Mouse (Mus musculus): ENCODE results near the gene Pik3ip1.

The Pik3ip1 gene

DNA sequence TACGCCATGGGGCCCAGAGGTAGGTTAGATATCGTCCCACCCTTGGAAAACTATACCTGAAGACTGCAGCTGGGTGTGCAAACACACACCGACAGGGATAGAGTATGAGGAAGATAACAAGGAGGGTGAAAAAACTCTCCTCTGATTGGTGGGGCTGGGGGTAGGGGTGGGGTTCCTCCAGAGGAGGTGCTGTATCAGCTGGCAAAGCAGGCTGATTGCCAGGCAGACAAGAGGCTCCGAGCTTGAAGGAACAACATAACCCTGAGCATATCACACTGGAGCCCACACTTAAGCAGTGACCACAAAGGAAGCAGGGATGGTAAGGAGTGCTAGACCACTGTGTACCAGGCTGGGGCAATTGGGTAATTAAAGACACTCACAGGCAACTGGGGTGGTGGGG is 49.2 kb downstream of the Pik3ip1 start:
- DNase-seq (ENCODE audit: low spot score in 2 of 2), result no peak

DNA sequence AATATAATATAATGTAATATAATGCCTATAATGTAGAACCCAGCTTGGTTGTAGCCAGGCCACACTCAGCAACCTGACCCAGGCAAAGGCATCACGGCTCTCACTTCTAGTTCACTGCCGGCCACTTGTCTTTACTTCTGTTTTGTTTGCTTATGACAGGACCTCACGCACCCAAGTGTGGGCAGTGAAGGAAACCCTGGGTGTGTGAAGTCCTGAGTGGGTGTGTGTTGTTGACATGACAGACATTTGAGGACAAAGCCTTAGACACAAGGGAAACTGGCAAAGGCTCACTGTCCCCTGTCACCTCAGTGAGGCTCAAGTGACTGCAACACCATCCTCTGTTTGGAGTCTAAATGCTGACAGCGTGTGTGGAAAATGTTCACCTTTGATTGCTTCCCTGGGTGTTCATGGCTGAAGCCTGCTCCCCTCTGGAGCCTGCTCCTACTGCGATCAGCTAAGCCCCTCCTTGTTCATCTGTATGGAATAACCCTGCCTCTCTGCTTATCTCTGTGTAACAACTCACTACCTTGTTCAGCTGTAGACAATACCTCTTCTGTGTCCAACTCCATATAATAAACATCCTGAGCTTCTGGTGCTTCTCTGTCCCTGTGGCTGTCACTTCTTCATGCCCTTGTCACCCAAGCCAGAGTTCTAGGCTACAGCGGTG is 51.1 kb downstream of the Pik3ip1 start:
- no peak for DNase-seq (ENCODE audit: low spot score in 2 of 2)

DNA sequence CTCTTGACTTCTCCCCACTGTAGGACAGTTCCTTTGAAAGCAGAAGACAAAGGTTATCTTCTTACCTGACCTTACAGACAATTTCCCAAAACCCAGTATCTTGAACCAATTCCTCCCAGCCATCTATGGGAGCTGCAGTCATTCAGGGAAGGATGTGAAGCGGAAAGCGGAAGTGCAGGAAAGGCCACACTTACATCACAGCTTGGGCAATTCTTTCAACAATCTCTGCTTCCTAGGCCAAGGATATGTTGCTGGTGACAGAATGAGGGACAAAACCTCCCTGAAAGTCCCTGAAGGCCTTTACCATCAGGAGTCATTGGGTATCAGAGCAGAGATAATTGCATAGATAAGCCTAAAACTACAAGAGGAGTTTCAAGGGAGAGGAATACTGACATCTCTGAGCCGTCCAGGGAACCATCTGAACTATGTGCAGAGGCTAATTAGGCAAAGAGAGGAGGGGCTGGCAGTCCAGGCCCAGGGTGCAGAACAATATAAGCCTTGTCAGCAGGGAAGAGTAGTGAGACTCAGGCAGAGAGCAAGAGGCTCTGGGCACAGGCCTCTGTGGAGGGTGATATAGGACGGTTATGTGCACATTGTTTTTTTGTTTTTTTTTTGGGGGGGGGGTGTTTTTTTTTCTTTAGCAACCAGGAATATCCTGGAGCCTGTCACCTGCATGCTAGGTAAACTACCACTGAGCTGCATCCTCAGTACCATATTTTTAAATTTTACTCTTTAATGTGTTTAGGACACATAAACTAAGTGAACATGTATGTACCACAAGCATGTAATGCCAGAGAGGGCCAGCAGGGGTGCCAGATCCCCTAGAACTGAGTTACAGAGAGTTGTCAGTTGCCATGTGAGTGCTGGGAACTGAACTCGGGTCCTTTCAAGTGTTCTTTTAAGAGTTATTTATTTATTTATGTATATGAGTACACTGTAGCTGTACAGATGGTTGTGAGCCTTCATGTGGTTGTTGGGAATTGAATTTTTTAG is 52.7 kb downstream of the Pik3ip1 start:
- no peak for DNase-seq (ENCODE audit: low spot score in 2 of 2)

DNA sequence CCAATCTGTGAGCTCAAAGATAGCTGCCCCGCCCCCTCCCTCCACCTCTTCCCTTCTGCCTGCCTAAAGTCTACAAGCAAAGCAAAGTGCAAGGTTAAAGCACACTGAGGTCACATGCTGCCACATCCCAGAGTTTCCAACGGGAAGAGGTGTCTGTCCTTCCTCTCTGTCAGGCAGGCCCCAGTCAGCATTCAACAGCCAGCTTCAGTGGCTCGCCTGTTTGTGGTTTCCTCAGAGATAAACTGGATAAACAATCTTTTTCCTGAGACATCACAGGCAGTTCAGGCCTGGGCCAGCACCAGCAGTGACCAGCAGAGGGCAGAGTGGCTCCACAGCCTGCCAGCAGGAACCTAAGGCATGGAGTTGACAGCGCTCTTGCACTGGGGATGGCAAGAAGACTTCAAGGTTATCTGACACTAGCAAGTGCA is 56.8 kb downstream of the Pik3ip1 start:
- peak; percentile 65 to 78 for DNase-seq (ENCODE audit: low spot score in 2 of 2)

DNA sequence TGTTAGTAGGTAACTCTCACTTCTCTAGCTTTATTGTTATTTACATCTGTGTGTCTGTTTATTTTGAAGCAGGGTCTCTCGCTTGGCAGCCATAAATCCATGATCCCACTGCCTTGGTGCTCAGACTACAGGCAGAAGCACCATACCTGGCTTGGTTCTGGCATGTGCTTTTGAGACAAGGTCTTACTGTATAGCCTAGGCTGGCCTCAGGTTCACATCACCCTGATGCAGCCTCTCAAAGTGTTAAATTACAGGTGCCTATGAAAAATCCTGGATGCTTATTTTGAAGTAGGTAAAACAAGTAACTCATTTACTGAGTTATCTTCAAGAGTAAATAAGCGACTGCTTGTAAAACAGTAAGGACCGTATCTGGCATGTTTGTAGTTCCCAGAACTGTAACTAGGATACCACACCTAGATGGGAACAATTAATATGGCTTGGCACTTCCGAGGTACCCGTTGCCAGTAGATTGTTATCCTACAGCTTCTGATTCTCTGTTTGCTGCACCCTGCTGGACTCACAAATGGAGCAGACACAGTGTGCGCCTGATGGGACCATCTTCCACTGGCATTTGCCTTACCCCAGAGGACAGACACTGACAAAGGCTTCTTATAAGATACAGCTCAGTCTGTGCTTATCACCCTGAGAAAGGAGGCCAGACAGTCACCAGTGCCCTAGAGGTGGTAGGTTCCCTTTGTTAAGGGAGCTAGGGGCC is 57.4 kb downstream of the Pik3ip1 start:
- DNase-seq (ENCODE audit: low spot score in 2 of 2), result no peak

DNA sequence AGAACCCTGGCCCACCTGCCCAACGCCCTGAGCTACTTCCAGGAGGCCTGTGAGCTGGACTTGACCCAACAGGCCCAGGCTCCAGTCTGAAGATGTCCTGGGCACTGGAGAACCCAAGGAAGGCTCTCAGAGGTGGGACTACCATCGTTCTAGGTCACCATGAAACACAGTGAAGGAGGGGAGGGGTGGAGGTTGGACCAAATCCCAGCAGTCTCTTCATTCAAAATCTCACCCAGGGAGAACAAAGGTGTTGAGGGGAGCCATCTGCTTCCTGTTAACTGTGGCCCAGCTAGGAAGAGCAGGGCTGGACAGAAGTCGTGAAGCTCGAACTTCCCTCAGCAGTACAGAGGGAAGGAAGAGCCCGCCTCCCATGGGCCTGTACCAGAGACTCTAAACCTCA is 59.8 kb downstream of the Pik3ip1 start:
- no peak for DNase-seq (ENCODE audit: low spot score in 2 of 2)

DNA sequence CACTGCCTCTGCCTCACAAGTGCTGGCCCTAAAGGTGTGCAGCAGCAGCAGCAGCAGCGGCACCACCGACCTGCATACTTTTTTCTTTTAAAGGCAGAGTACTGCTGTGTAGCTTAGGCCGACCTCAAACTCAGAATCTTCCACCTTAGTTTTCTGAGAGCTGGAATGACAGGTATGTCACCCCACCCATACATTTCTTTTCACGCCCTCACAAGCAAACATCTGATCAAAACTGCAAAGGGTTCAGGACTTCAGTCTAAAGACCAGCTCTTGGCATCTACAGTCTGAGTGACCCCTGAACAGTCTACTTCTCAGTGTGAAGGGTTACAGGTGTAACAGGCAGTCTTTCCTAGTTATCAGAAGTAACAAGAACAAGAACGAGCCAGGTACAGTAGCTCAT is 60.6 kb downstream of the Pik3ip1 start:
- no peak for DNase-seq (ENCODE audit: low spot score in 2 of 2)

DNA sequence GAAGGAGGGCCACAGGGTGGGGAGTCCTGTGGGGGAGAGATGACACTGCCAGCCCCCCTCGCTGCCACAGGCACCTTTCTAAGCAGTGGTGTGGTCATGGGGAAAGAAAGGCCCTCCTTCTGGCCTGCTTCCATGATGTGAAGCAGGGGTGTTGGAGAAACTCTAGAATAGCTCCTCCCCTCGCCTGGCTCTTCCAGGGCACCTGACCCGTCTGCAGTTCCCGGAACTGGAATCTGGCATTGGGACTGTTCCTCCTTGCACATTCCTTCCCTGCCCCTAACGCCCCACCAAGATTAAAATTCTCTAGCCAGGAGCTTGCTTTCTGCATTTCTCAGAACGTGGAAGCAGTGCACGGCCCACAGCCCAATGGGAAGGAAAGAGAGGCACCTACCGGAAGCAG is 62.3 kb downstream of the Pik3ip1 start:
- DNase-seq (ENCODE audit: low spot score in 2 of 2), result no peak

All from spleen, postnatal 14 days (tissue).